Mouse (Mus musculus) heart, adult 2 months (tissue): ENCODE data around the gene Vmn1r67.

Experiments used
- CTCF ChIP-seq: fragments of 200-600 bp; IDR thresholded peaks from 2 replicates; pipeline ENCODE4 v1.8.1; 2022; ENCODE audit warnings: antibody characterized with exemption, mild to moderate bottlenecking, moderate library complexity
- POLR2A ChIP-seq: fragments of 200-500 bp; IDR thresholded peaks from 2 replicates; pipeline ENCODE4 v1.6.1; 2011; ENCODE audit warnings: mild to moderate bottlenecking, low read depth, low read length, control low read depth; ENCODE audit not compliant: insufficient read depth

DNA sequence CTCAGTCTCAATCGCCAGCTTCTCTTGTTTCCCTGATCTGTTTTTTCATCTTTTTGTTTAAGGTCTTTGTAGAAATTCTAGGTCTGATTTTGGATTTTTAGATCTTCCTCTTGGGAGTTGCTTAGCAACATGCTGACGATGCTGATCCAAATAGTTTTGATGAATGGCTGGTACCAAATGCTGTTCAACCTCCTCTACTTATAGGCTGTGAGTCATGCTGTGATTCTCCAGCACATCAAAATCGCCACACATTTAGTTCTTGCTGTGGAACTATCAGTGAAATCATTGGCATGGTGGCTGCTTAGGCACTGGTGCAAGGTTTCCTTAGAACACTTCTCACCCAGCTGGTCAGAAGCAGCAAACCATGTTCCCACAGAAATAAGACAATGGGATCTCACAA lies 15.0 kb downstream of the Vmn1r67 start:
- TF ChIP-seq POLR2A (no peak), CTCF (no peak)
